Comparison of ENCODE assay signal across 17 mouse cellular contexts in the genomic region with DNA sequence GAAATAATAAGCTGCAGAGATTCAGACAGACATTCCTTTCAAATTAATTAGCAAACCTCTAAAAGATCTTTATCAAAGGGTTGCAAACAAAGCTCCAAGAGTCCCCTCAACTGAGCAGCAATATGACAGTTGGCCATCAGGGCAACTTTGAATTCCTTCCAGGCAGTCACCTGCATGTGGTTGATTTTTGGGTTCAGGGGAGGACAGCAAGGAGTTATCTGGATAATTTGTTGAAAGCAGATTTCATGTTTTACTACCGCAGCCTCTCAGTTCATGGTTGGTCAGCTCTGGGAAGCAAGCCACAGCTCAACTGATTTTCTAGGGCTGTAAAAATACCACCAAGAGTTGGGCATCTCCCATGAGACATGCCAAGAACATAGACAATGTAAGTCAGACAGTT.
DNase-seq lines count a peak whose midpoint lies in the region; ATAC-seq lines count a peak whose summit lies in the region.
"Had no signal": no experiment of that assay in that cellular context is flagged by ENCODE, and none has a peak within 500 bp of the region (broad histone marks: within the 10 kb centered on the region; RNA-seq: fewer than 3 reads in every experiment).

No protein-coding gene starts in this region.

- ATAC-seq in megakaryocyte, adult 5-6 weeks (ENCODE audit: poor library complexity, severe bottlenecking): no peak
- ATAC-seq: forebrain, embryonic 14.5 days; hindbrain, embryonic 16.5 days; intestine, embryonic 15.5 days; liver, postnatal 0 days had no signal

- intact Hi-C loops in heart, postnatal 10 days (cut with DNase I): no loop called here
- intact Hi-C loops in heart, postnatal 36 days (cut with DNase I): no loop called here

- DNase-seq in heart, postnatal 10 days: peak; percentile 20 to 22
- DNase-seq in heart, postnatal 36 days: no peak
- DNase-seq in cerebellum, adult 11-12 months: peak; percentile 43
- peak; percentile 51 to 68 for DNase-seq in cerebellum, postnatal 10 days
- DNase-seq in adrenal gland, adult 2 months: no peak
- no peak for DNase-seq in kidney, adult 18-20 months
- DNase-seq: gastrocnemius, adult 2 months; kidney, adult 9 months; kidney, postnatal 14 days; liver, postnatal 0 days; lung, postnatal 10 days; right cerebral cortex, adult 18-20 months; thymus, postnatal 25 days had no signal

Comparison
In these comparisons a context has a peak if more than half of its experiments do, and no peak if none do; other contexts are left out.
1. DNase-seq: peak in heart, postnatal 10 days (2 of 2), cerebellum, adult 11-12 months (single experiment) and cerebellum, postnatal 10 days (2 of 2); none in heart, postnatal 36 days (0 of 2), adrenal gland, adult 2 months (single experiment) and kidney, adult 18-20 months (single experiment).